Mouse (Mus musculus) testis, postnatal 14 days (tissue): Measurements from ENCODE around the gene Ccdc146.

ENCODE experiments used
- DNase-seq: peaks from one replicate; pipeline ENCODE4 v3.0.0; 2021; ENCODE audit warnings: low spot score

Ccdc146 gene

GRCm38 (mm10) chr5:21263202-21264055, 161.0 kb downstream of the Ccdc146 start:
- DNase-seq: no peak

GRCm38 (mm10) chr5:21261202-21261844, 163.2 kb downstream of the Ccdc146 start:
- no peak for DNase-seq

DNA sequence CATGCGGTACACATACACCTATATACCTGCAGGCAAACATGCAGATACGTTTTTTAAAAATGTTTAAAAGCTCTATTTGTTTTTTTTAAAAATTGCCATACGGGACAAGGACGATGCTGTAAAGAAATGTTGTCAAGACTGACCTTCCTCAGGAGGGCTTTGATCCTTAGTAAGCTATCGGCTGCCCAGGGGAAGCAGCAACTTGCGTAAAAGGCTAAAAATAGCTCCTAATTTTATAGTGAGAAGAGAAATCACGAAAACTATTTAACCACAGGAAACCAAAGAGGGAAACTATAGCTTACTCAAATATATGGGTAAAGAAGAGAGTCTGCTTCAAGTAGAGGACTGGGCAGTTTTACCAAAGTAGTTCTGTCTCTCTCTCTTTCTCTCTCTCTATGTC, 163.7 kb downstream of the Ccdc146 start:
- DNase-seq: no peak

DNA sequence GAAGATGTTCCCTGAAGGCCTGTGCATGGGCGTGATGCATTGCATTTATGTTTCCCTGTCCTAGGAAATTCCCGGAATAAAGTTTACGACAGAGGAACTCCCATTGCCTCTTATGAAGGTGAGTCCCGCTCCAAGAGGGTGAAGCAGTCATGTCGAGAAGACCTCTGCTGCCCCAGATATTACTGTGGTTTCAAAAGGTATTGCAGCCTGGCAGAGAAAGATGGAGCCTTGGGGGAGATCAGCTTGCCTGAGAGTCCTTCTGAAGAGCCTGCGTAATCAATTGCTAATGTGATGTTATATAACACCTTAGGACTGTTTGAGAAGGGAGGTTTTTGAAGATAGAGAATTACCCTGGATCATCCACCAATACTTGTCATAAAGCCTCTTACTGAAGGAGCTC, 166.7 kb downstream of the Ccdc146 start:
- no peak for DNase-seq

DNA sequence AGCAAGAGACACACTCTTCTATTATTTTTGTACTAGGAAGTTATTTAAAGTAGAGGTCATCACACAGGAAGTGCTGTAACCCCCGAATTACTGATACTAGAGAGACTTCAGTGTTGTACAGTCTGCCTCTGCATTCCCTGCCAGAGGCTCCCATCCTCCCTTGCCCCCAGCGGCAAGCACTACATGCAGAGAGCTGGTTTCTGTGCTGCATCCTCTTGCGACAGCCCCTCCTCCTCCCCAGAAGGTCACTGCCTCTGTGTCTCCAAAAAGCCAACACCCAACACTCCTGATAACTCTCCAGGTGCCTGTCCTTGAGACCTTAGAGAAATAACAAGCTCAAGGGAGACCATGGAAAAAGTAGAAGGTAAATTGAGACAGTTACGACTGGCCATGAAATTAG, 167.4 kb downstream of the Ccdc146 start:
- no peak for DNase-seq

- DNase-seq: no peak
Observed at GRCm38 (mm10) chr5:21255551-21256132, 168.8 kb downstream of the Ccdc146 start.

DNA sequence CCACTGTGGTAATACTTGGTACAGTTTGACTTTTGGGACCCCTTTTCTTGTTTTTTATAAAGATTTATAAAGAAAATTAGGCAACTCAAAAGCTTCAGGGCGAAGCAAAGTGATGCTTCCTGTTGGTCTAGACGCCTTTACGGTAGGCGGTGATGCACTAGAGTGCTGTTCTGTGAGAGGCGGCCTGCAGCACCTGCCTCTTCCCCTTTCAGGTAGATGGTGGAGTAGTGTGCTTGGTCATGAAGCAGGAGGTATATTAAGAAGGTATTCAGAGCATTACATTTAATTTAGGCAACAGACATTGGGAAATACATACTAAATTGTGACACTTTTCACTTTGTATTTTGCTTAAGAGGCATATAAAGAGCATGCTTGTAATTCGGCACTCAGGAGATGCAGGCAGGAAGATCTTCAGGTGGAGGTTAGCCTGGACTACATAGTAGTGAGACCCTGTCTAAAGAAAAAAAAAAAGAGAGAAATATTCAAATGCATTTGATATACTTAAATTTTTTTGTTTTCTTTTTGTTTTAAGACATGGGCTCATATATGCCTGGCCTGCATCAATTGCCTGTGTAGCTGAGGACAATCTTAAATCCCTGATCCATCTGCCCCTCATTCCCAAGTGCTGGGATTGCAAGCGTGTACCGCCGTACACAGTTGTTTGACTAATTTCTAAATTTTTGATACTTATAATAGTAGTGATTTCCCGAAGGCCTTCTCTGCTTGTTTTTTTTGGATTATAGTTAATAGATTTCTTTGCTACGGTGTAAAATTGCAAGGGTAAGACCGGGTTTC, 169.5 kb downstream of the Ccdc146 start:
- no peak for DNase-seq

DNA sequence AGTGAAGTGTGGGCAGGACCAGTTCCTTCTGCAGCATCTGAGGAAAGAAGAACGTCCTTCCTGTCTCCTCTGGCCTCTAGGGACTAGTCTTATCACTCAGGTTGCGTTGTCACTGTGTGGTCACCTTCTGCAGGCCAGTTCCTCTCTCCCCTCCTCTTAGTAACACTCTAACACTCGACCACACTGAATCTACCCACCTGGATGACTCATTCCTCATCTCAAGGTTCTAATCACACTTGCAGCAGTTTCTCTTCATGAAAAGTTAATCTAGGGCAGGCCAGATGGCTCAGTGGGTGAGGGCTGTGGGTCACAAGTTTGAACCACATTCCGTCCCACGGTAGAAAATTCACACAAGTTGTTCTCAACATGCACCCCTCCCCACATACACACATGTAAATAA, 175.6 kb downstream of the Ccdc146 start:
- no peak for DNase-seq

- DNase-seq: no peak
Observed at GRCm38 (mm10) chr5:21247916-21248315, 176.6 kb downstream of the Ccdc146 start.

GRCm38 (mm10) chr5:21246794-21247193, 177.7 kb downstream of the Ccdc146 start:
- DNase-seq: no peak

GRCm38 (mm10) chr5:21245241-21245640, 179.2 kb downstream of the Ccdc146 start:
- no peak for DNase-seq

- DNase-seq: no peak
Observed at GRCm38 (mm10) chr5:21244575-21244974, 179.9 kb downstream of the Ccdc146 start.
